Mouse (Mus musculus) kidney, adult 9 months (tissue): ENCODE measurements at regions not wholly inside any gene's neighbourhood (a gene's known extent, or its start where the extent isn't known, plus 50 kb on each side); places are given as distances from the start of the nearest gene placed in this dataset.

Source experiments
- DNase-seq: peaks from one replicate; pipeline ENCODE4 v3.0.0; 2022

DNA sequence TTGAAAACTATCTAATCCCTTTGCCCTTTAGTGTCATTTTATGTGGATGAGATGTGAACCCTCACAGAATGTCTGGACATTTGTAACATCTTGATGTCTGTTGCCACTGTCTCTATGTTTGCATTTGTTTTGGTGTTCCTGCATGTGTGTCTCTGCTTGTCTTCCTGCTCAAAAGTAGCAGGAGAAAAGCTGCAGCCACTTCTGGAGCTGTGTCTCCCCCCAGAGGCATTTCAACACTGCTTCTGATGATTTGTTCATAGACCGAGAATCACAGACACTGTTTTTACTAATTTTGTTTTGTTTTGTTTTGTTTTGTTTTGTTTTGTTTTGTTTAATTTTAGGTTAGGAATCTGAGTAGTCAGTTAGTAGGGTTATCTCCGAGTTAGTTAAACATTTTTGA is 883.8 kb downstream of the Gbe1 start:
- no peak for DNase-seq

DNA sequence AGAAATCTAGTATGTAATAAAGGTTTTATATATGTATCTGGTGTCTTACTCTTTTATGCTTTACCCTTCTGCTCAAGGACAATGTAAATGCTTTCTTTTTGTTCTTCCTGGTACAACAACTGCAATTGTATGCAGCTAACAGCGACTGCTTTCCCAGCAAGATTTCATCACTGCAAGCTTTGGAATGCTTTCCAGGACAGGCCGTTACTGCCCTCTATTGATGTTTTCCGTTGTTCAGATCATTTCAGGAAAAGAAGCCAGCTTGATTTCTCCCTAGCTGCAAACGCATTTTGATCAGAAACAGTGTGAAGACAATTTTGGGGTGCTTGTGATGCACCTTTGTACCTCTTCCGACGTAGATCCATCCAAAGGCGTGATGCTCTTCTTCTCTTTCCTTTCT is 895.1 kb downstream of the Gbe1 start:
- DNase-seq = no peak

DNA sequence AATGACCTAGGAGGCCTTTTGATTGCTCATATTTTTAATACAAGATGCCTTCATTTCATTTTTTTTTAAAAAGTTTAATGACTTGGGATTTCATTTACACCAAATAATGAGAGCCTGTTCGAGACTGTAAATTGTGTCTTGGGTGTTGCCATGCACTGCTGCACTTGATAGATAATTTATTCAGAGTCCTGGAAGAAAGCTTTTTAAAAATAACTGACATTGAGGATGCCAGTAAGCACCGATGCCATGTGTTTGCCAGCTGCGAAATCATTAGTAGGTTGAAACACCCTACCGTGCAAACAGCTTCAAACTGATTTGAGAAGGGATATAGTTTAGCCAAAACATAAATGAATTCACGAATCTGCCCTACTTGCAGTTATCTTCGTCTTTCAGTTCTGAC is 910.7 kb downstream of the Gbe1 start:
- no peak for DNase-seq

GRCm38 (mm10) chr16:71230104-71230653 is 916.4 kb downstream of the Gbe1 start:
- DNase-seq = no peak

DNA sequence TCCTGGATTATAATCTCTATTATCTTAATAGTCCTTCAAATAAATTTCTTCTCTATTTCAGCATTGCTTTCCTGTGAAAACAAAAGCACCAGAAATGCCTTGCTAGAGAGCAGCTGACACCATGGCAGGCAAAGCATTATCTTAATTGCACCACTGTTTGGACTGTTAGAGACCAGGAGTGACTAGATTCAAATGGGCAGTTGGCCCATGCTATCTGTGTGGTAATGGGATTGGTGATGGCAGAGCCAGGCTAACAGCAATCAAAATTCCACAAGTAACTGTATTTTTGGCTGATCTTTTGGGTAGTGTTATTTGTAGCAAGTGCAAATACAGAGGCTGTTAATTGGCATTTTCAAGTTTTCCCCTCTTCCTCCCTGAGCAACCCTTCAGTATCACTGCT is 929.3 kb downstream of the Gbe1 start:
- DNase-seq = no peak

DNA sequence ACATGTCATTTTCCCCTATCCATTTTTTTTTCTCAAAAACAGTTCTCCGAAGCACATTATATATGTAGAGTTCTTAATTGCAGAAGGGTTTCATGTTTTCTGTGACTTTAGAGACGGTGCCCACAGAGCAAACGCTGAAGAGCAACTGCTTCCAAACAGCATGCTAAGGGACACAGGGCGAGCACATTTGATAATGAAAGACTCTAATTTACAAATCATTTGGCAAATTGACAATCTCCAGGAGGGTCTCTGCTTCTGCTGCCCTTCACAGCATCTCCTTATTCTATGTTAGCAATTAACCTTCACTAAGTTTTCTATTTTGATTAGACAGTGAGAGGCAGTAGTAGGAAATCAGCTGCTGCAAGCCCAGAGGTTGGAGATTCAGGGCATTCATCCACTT is 929.7 kb downstream of the Gbe1 start:
- no peak for DNase-seq

DNA sequence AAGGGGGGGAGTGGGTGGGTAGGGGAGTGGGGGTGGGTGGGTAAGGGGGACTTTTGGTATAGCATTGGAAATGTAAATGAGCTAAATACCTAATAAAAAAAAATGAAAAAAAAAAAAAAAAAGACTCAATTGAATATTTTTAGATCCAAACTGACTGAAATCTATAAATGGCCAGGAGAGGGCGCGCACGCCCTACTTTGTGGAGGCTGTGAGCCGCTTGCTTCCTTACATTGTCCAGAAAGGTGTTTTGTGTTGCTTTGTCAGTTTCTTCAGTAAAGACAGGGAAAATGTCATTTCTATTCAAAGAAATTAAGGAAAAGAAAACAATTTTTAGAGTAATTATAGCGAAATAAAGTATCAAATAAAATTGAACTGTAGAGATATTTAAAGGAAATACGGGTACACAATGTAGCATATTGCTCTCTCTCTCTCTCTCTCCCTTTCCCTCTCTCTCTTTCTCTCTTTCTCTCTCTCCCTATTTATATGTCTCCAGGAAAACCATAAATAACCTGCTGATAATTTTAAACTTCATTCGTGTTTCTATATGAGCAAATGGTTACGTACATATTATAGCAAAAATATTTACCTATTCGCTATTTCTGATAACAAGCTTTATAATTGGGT is 933.9 kb downstream of the Gbe1 start:
- DNase-seq = peak; percentile 66

- DNase-seq = no peak
These were observed 942.0 kb downstream of the Gbe1 start for GRCm38 (mm10) chr16:71255740-71256139.

DNA sequence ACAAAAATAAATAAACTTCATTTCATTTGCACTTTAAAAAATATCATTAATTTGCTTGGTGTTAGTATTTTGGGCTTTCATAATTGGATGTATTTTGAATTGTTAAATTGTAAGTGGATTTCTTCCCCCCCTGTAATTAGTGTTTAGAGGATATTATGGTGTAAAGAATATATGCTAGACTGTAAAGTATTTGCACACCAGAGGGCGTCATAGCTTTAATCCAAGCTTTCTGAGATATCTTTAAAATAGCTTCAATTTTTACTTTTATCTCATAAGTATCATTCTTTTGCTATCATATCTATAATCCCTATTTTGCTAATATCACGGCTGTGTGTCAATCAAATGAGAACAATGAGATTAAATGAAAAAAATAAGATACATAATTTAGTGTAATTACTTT is 942.4 kb downstream of the Gbe1 start:
- no peak for DNase-seq

DNA sequence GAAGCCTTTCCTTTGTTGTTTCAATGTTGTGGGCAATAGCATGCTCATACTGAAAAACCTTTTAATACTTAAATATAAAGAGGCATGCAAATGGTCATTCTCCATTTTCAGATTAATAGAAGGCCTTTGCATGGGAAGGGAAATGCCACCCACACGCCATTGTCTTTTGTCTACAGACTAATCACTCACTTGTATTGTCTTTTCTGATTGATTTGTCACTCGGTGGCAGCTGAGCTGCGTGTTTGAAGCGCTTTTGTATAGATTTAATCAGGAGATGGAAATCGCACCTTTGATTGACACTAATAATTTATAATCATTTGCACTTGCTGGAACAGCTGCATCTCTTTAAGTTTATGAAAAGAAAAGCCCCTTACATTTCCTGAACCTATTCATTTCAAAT is 953.4 kb downstream of the Gbe1 start:
- no peak for DNase-seq
